Mouse (Mus musculus) frontal cortex, adult (tissue): ENCODE data around the gene Mprip.
"Not testable (repeated sequence)": the region's sequence is repeated elsewhere in the genome, so short reads cannot be mapped to it uniquely, and the experiment has no call there.

Source experiments
- ATAC-seq: cut with Nextera tagmentation; 2 replicates; pipeline ENCODE4 v1.9.2; 2017; ENCODE audit warnings: mild to moderate bottlenecking, moderate library complexity, mixed read lengths; ENCODE audit not compliant: low TSS enrichment

Gene Mprip

GRCm38 (mm10) chr11:59653547-59653946 lies 7.6 kb upstream of the Mprip start:
- ATAC-seq: no peak

GRCm38 (mm10) chr11:59655337-59655736 lies 5.8 kb upstream of the Mprip start:
- no peak for ATAC-seq

- ATAC-seq: no peak
These were observed 5.1 kb upstream of the Mprip start for GRCm38 (mm10) chr11:59656016-59656415.

GRCm38 (mm10) chr11:59661601-59662248 lies 620 bp downstream of the Mprip start:
- ATAC-seq: peak; percentile 4; the same call in 1 of the 2 replicates

- ATAC-seq: peak; percentile 96
These were observed 1.2 kb downstream of the Mprip start for GRCm38 (mm10) chr11:59662249-59662788.

GRCm38 (mm10) chr11:59662877-59663775 lies 2.0 kb downstream of the Mprip start:
- 0 out of 2 replicates have a peak, but pooled peaks have one; percentile 4 for ATAC-seq

- ATAC-seq: no peak
These were observed 2.7 kb downstream of the Mprip start for GRCm38 (mm10) chr11:59663776-59664320.

GRCm38 (mm10) chr11:59664818-59665217 lies 3.7 kb downstream of the Mprip start:
- peak; percentile 48 for ATAC-seq

- peak; percentile 24; the same call in 1 of the 2 replicates for ATAC-seq
These were observed 10.1 kb downstream of the Mprip start for GRCm38 (mm10) chr11:59671049-59671693.

- ATAC-seq: no peak
These were observed 12.9 kb downstream of the Mprip start for GRCm38 (mm10) chr11:59674013-59674412.

- not testable (repeated sequence) for ATAC-seq
These were observed 13.6 kb downstream of the Mprip start for GRCm38 (mm10) chr11:59674746-59675145.

- no peak for ATAC-seq
These were observed 16.7 kb downstream of the Mprip start for GRCm38 (mm10) chr11:59677767-59678166.

- no peak for ATAC-seq
These were observed 17.6 kb downstream of the Mprip start for GRCm38 (mm10) chr11:59678693-59679092.

GRCm38 (mm10) chr11:59680111-59680510 lies 19.0 kb downstream of the Mprip start:
- no peak for ATAC-seq

GRCm38 (mm10) chr11:59684956-59685355 lies 23.9 kb downstream of the Mprip start:
- no peak for ATAC-seq

- ATAC-seq: no peak
These were observed 33.4 kb downstream of the Mprip start for GRCm38 (mm10) chr11:59694533-59694932.

- ATAC-seq: no peak
These were observed 34.4 kb downstream of the Mprip start for GRCm38 (mm10) chr11:59695550-59695949.

GRCm38 (mm10) chr11:59697572-59697971 lies 36.5 kb downstream of the Mprip start:
- ATAC-seq: peak; percentile 88

GRCm38 (mm10) chr11:59700787-59701186 lies 39.7 kb downstream of the Mprip start:
- ATAC-seq: no peak

GRCm38 (mm10) chr11:59705113-59705512 lies 44.0 kb downstream of the Mprip start:
- ATAC-seq: no peak

- no peak for ATAC-seq
These were observed 46.4 kb downstream of the Mprip start for GRCm38 (mm10) chr11:59707481-59707880.
